ENCODE assay signal across 8 mouse cellular contexts in genomic region chr15:11908166-11908565, GRCm38 (mm10). TPM values are rescaled to one million over a fixed set of nuclear protein-coding genes. Genes with fewer than 3 reads are reported as not detected.
A peak's percentile ranks its signal among the peaks of the same experiment; 100 is the strongest.
DNase-seq lines count a peak whose midpoint lies in the region; ATAC-seq and TF ChIP-seq lines count a peak whose summit lies in the region.

No protein-coding gene starts in this region.

- DNase-seq in brain, embryonic 14.5 days (ENCODE audit: low read depth), result peak; percentile 54
- peak; percentile 17 for DNase-seq in kidney, adult 9 months
- peak; percentile 54 to 66 for DNase-seq in lung, postnatal 4 days
- DNase-seq in layer of hippocampus, postnatal 36 days, result no peak
- no peak for DNase-seq in spleen, adult 18-20 months
- DNase-seq in right cerebral cortex, adult 2 months (ENCODE audit: low spot score in 2 of 2), result no peak
- no peak for DNase-seq in cerebellum, adult 18-20 months

- no peak for TF ChIP-seq CTCF in brain, embryonic 14.5 days (IDR thresholded peaks at IDR 0.05; ENCODE audit: borderline replicate concordance, extremely low read depth, insufficient read depth, insufficient read length)

- 7% methylated on average over 11 of the region's 11 CpGs for WGBS in embryonic facial prominence, embryonic 13.5 days

- no peaks in the 10 kb centered on the region for H3K9me3 ChIP-seq in embryonic facial prominence, embryonic 13.5 days

- no peak overlapping the region for H3K27ac ChIP-seq in embryonic facial prominence, embryonic 13.5 days

- H3K9ac ChIP-seq in embryonic facial prominence, embryonic 13.5 days, result no peak overlapping the region

- peak overlapping the region; percentile 50 for H3K4me2 ChIP-seq in embryonic facial prominence, embryonic 13.5 days

- no peak; the same call in 1 of the 2 replicates for ATAC-seq in embryonic facial prominence, embryonic 13.5 days (ENCODE audit: insufficient number of reproducible peaks, insufficient read depth, low FRiP score, low TSS enrichment, low read depth)

- no peak for TF ChIP-seq POLR2A in brain, embryonic 14.5 days (IDR thresholded peaks at IDR 0.05; ENCODE audit: borderline replicate concordance, extremely low read depth, insufficient read depth, insufficient read length, poor library complexity, severe bottlenecking)

- peaks cover 30% of the 10 kb centered on the region for H3K4me1 ChIP-seq in embryonic facial prominence, embryonic 13.5 days

- H3K4me3 ChIP-seq in embryonic facial prominence, embryonic 13.5 days, result peak overlapping the region; percentile 19

- no peaks in the 10 kb centered on the region for H3K36me3 ChIP-seq in embryonic facial prominence, embryonic 13.5 days

- H3K27me3 ChIP-seq in embryonic facial prominence, embryonic 13.5 days, result peaks cover 44% of the 10 kb centered on the region

RNA-seq across cellular contexts. Expression of gene Npr3, which starts 1.1 kb away (rescaled TPM):
- polyA plus RNA-seq in brain, embryonic 14.5 days (2012; rRNA removed), result 2.1 and 4.7 TPM in 2 replicates
- 5.1 and 5.8 TPM in 2 replicates for polyA plus RNA-seq in embryonic facial prominence, embryonic 13.5 days (2015; fragmentation: Nextera tagmentation; extraction: Ambion mirVana)
- 10 to 100 TPM; 15.8 to 18.1 TPM for total RNA-seq in layer of hippocampus, postnatal 36 days (2021)

Comparison
In these comparisons a context has a peak if more than half of its experiments do, and no peak if none do; other contexts are left out.
1. DNase-seq: peak in brain, embryonic 14.5 days (single experiment), kidney, adult 9 months (single experiment) and lung, postnatal 4 days (2 of 2); none in layer of hippocampus, postnatal 36 days (0 of 2), spleen, adult 18-20 months (0 of 2), right cerebral cortex, adult 2 months (0 of 2) and cerebellum, adult 18-20 months (0 of 2).